Mouse (Mus musculus) ovary, postnatal 36 days (tissue): ENCODE results near the gene 6430550D23Rik.
"Not testable (repeated sequence)": the region's sequence is repeated elsewhere in the genome, so short reads cannot be mapped to it uniquely, and the experiment has no call there.

ENCODE experiments used
- DNase-seq: peaks from one replicate; pipeline ENCODE4 v3.0.0; 2022; ENCODE audit warnings: low spot score, mixed read lengths

6430550D23Rik gene

GRCm38 (mm10) chr2:155956134-155957059 lies 51.4 kb downstream of the 6430550D23Rik start, which contains the start of gene Cep250:
Gene Cep250 (plus strand): TSS chr2:155956458.
- peak; percentile 92 for DNase-seq

GRCm38 (mm10) chr2:155952006-155952405 lies 55.8 kb downstream of the 6430550D23Rik start:
- peak; percentile 49 for DNase-seq

- DNase-seq: no peak
Measured at GRCm38 (mm10) chr2:155949362-155949761, 58.4 kb downstream of the 6430550D23Rik start.

- no peak for DNase-seq
Measured at GRCm38 (mm10) chr2:155947390-155948002, 60.3 kb downstream of the 6430550D23Rik start.

- DNase-seq: no peak
Measured at GRCm38 (mm10) chr2:155946499-155946898, 61.3 kb downstream of the 6430550D23Rik start.

GRCm38 (mm10) chr2:155946069-155946468 lies 61.7 kb downstream of the 6430550D23Rik start:
- DNase-seq: peak; percentile 73

GRCm38 (mm10) chr2:155945580-155945979 lies 62.2 kb downstream of the 6430550D23Rik start:
- DNase-seq: no peak

- DNase-seq: no peak
Measured at GRCm38 (mm10) chr2:155945124-155945523, 62.7 kb downstream of the 6430550D23Rik start, which contains the start of gene Gdf5. Gene Gdf5 (minus strand): TSS chr2:155945367.

GRCm38 (mm10) chr2:155944685-155945084 lies 63.1 kb downstream of the 6430550D23Rik start:
- DNase-seq: no peak

- no peak for DNase-seq
Measured at GRCm38 (mm10) chr2:155943463-155943862, 64.3 kb downstream of the 6430550D23Rik start.

- DNase-seq: peak; percentile 51
Measured at GRCm38 (mm10) chr2:155941697-155942442, 65.9 kb downstream of the 6430550D23Rik start.

GRCm38 (mm10) chr2:155940681-155941080 lies 67.1 kb downstream of the 6430550D23Rik start, which contains the start of gene Gm15557:
Gene Gm15557 (plus strand): TSS chr2:155940728.
- DNase-seq: no peak

GRCm38 (mm10) chr2:155939897-155940529 lies 67.8 kb downstream of the 6430550D23Rik start:
- DNase-seq: no peak

GRCm38 (mm10) chr2:155929531-155930442 lies 78.0 kb downstream of the 6430550D23Rik start, which contains the start of gene Uqcc1:
Gene Uqcc1 (minus strand): TSS chr2:155930310.
- peak; percentile 85 for DNase-seq

GRCm38 (mm10) chr2:155928711-155929345 lies 78.9 kb downstream of the 6430550D23Rik start:
- no peak for DNase-seq

- not testable (repeated sequence) for DNase-seq
Measured at GRCm38 (mm10) chr2:155925213-155925612, 82.6 kb downstream of the 6430550D23Rik start.
